Mouse (Mus musculus): ENCODE data around the gene Rimklb. TPM values are rescaled to one million over a fixed set of nuclear protein-coding genes. Genes with fewer than 3 reads are reported as not detected.
"Not testable (repeated sequence)": the region's sequence is repeated elsewhere in the genome, so short reads cannot be mapped to it uniquely, and the experiment has no call there.

Gene Rimklb
- polyA plus RNA-seq, 1 experiment = not detected

- 79% methylated on average over 8 of the region's 8 CpGs for WGBS
- Histone ChIP-seq H3K4me3 (ENCODE audit: insufficient read depth, low read depth, low read length) (no peak overlapping the region), H3K27ac (ENCODE audit: insufficient read depth, low read depth, low read length) (no peak overlapping the region), H3K4me1 (ENCODE audit: control insufficient read depth, insufficient read depth, low read length) (no peaks in the 10 kb centered on the region)
- TF ChIP-seq CTCF (IDR thresholded peaks at IDR 0.05; ENCODE audit: insufficient read depth, low read depth, low read length) = no peak
- TF ChIP-seq POLR2A (IDR thresholded peaks at IDR 0.05; ENCODE audit: insufficient read depth, low read depth, low read length) = no peak
Observed at GRCm38 (mm10) chr6:122531466-122532174, 33.1 kb upstream of the Rimklb start.

GRCm38 (mm10) chr6:122528136-122528535 lies 29.6 kb upstream of the Rimklb start:
- TF ChIP-seq POLR2A (IDR thresholded peaks at IDR 0.05; ENCODE audit: insufficient read depth, low read depth, low read length) (no peak), CTCF (IDR thresholded peaks at IDR 0.05; ENCODE audit: insufficient read depth, low read depth, low read length) (no peak)
- Histone ChIP-seq H3K4me3 (ENCODE audit: insufficient read depth, low read depth, low read length) (no peak overlapping the region), H3K27ac (ENCODE audit: insufficient read depth, low read depth, low read length) (no peak overlapping the region), H3K4me1 (ENCODE audit: control insufficient read depth, insufficient read depth, low read length) (no peaks in the 10 kb centered on the region)
- WGBS = 79% methylated on average over 11 of the region's 11 CpGs

- 79% methylated on average over 12 of the region's 12 CpGs for whole genome bisulfite sequencing
- no peak for TF ChIP-seq CTCF (IDR thresholded peaks at IDR 0.05; ENCODE audit: insufficient read depth, low read depth, low read length)
- no peak for TF ChIP-seq POLR2A (IDR thresholded peaks at IDR 0.05; ENCODE audit: insufficient read depth, low read depth, low read length)
- H3K4me3 ChIP-seq (ENCODE audit: insufficient read depth, low read depth, low read length) = no peak overlapping the region
- H3K27ac ChIP-seq (ENCODE audit: insufficient read depth, low read depth, low read length) = no peak overlapping the region
- H3K4me1 ChIP-seq (ENCODE audit: control insufficient read depth, insufficient read depth, low read length) = no peaks in the 10 kb centered on the region
Observed at GRCm38 (mm10) chr6:122527596-122527995, 29.0 kb upstream of the Rimklb start.

- 81% methylated on average over 8 of the region's 8 CpGs for WGBS
- no peaks in the 10 kb centered on the region for H3K4me1 ChIP-seq (ENCODE audit: control insufficient read depth, insufficient read depth, low read length)
- H3K27ac ChIP-seq (ENCODE audit: insufficient read depth, low read depth, low read length) = no peak overlapping the region
- no peak overlapping the region for H3K4me3 ChIP-seq (ENCODE audit: insufficient read depth, low read depth, low read length)
- TF ChIP-seq POLR2A (IDR thresholded peaks at IDR 0.05; ENCODE audit: insufficient read depth, low read depth, low read length) (no peak), CTCF (IDR thresholded peaks at IDR 0.05; ENCODE audit: insufficient read depth, low read depth, low read length) (no peak)
Observed at GRCm38 (mm10) chr6:122523289-122523688, 24.7 kb upstream of the Rimklb start.

- Histone ChIP-seq H3K27ac (ENCODE audit: insufficient read depth, low read depth, low read length) (no peak overlapping the region), H3K4me3 (ENCODE audit: insufficient read depth, low read depth, low read length) (no peak overlapping the region), H3K4me1 (ENCODE audit: control insufficient read depth, insufficient read depth, low read length) (no peaks in the 10 kb centered on the region)
- TF ChIP-seq POLR2A (IDR thresholded peaks at IDR 0.05; ENCODE audit: insufficient read depth, low read depth, low read length) (no peak), CTCF (IDR thresholded peaks at IDR 0.05; ENCODE audit: insufficient read depth, low read depth, low read length) (no peak)
- WGBS = 66% methylated on average over 9 of the region's 9 CpGs
Observed at GRCm38 (mm10) chr6:122522595-122522994, 24.0 kb upstream of the Rimklb start.

GRCm38 (mm10) chr6:122519384-122519783 lies 20.8 kb upstream of the Rimklb start:
- H3K27ac ChIP-seq (ENCODE audit: insufficient read depth, low read depth, low read length) = no peak overlapping the region

GRCm38 (mm10) chr6:122517668-122518067 lies 19.1 kb upstream of the Rimklb start:
- TF ChIP-seq CTCF (IDR thresholded peaks at IDR 0.05; ENCODE audit: insufficient read depth, low read depth, low read length) = no peak
- TF ChIP-seq POLR2A (IDR thresholded peaks at IDR 0.05; ENCODE audit: insufficient read depth, low read depth, low read length) = no peak
- Histone ChIP-seq H3K27ac (ENCODE audit: insufficient read depth, low read depth, low read length) (no peak overlapping the region), H3K4me3 (ENCODE audit: insufficient read depth, low read depth, low read length) (no peak overlapping the region), H3K4me1 (ENCODE audit: control insufficient read depth, insufficient read depth, low read length) (no peaks in the 10 kb centered on the region)
- WGBS = 85% methylated on average over 1 of the region's 1 CpGs

More at GRCm38 (mm10) chr6:122519384-122519783, 20.8 kb upstream of the Rimklb start:
- WGBS = 10% methylated on average over 2 of the region's 2 CpGs
- TF ChIP-seq POLR2A (IDR thresholded peaks at IDR 0.05; ENCODE audit: insufficient read depth, low read depth, low read length) = no peak
- TF ChIP-seq CTCF (IDR thresholded peaks at IDR 0.05; ENCODE audit: insufficient read depth, low read depth, low read length) = no peak
- Histone ChIP-seq H3K4me1 (ENCODE audit: control insufficient read depth, insufficient read depth, low read length) (no peaks in the 10 kb centered on the region), H3K4me3 (ENCODE audit: insufficient read depth, low read depth, low read length) (no peak overlapping the region)

GRCm38 (mm10) chr6:122515762-122516161 lies 17.2 kb upstream of the Rimklb start:
- WGBS = 91% methylated on average over 2 of the region's 2 CpGs
- H3K27ac ChIP-seq (ENCODE audit: insufficient read depth, low read depth, low read length); H3K4me3 ChIP-seq (ENCODE audit: insufficient read depth, low read depth, low read length); H3K4me1 ChIP-seq (ENCODE audit: control insufficient read depth, insufficient read depth, low read length): not testable (repeated sequence)

- H3K4me1 ChIP-seq (ENCODE audit: control insufficient read depth, insufficient read depth, low read length) = no peaks in the 10 kb centered on the region
- 88% methylated on average over 3 of the region's 3 CpGs for WGBS
- no peak for TF ChIP-seq CTCF (IDR thresholded peaks at IDR 0.05; ENCODE audit: insufficient read depth, low read depth, low read length)
- no peak for TF ChIP-seq POLR2A (IDR thresholded peaks at IDR 0.05; ENCODE audit: insufficient read depth, low read depth, low read length)
- no peak overlapping the region for H3K27ac ChIP-seq (ENCODE audit: insufficient read depth, low read depth, low read length)
- no peak overlapping the region for H3K4me3 ChIP-seq (ENCODE audit: insufficient read depth, low read depth, low read length)
Observed at GRCm38 (mm10) chr6:122514312-122514711, 15.8 kb upstream of the Rimklb start.
